Mouse (Mus musculus) heart, adult 9 months (tissue): Measurements from ENCODE around the gene Cacnb4.

Source experiments
- DNase-seq, 2 experiments: peaks; one replicate each; pipeline ENCODE4 v3.0.0; 2022; ENCODE audit warnings: low spot score in 2 of 2

The Cacnb4 gene

DNA sequence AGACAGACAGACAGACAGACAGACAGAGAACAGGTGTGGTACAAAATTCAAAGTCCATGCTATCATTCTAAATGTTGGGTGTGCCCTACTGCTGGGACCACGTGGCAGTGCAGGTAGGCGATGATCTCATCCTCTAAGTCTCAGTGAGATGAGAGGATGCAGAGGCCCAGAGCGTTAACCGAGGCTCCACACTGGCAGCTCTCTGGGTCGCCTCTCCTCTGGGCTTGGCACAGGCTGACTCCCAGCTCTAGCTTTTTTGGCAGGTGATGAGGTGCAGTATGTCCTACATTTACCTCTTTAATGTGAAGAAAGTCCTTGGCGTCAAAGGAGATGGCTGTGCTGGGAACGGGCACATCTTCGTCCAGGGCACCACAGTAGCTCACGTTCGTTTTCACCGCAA, 202.1 kb downstream of the Cacnb4 start:
- no peak for DNase-seq

DNA sequence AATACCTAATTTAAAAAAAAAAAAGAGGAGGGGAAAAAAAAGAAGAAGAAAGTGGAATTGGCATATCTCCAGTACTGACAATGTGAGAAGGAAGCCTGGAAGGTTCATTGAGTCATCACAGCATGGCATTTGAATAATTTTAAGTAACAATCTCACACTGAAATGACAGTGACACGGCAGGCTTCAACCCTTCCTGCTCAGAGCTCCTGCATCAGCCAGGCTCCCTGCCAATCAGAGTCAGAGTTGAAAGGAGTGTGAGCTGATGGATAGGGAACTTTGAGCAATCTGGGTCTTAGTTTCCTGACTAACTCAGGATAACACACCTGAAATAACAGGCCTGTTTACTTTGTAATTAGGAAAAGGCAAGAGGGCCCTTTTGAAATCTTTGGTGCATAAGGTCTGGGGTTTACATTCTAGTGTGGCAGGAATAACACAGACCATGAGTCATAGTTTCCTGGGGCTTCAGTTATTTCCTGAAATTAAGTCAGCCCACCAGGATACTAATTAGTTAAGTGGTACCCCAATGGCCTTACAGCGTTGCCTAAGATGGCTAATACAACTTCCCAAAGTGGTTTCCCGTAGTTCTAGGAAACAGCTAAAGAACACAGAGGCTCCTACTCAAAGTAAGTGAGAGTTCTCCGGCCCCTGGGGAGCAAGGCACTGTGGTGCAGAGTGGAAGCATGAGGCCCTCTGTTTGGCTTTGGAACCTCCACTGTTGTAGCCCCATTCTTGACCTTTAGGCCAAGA, 204.9 kb downstream of the Cacnb4 start:
- DNase-seq = no peak

DNA sequence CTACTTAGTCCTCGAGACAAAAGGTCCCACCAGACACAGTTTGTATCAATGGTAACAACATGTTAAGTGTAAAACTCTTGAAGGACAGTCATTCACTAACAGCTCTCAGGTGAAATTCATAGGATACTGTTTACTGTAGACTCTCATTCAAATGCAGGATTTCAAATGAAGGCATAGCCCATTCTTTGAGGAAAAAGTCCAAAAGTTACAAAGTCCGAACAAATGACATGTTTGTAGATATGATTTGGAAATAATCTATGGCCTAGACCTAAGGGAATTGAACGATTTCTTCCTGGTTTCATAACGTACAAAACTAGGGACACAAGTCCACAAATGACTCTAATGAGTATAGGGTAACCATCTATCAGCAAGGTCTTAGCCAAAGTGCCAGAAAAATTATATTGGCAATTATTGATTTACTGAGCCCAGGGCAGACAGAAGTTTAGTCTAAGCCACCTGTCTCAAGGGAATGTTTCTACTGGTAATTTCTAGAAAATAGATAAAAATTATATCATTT, 206.5 kb downstream of the Cacnb4 start:
- no peak for DNase-seq

- no peak for DNase-seq
Observed at GRCm38 (mm10) chr2:52467629-52468028, 209.0 kb downstream of the Cacnb4 start.

GRCm38 (mm10) chr2:52461206-52461967, 215.2 kb downstream of the Cacnb4 start:
- DNase-seq = no peak

GRCm38 (mm10) chr2:52455606-52456479, 220.8 kb downstream of the Cacnb4 start:
- DNase-seq = no peak

- DNase-seq = no peak
Observed at GRCm38 (mm10) chr2:52449818-52450217, 226.8 kb downstream of the Cacnb4 start.

GRCm38 (mm10) chr2:52448916-52449315, 227.7 kb downstream of the Cacnb4 start:
- DNase-seq = no peak

GRCm38 (mm10) chr2:52446648-52447047, 230.0 kb downstream of the Cacnb4 start:
- DNase-seq = no peak

DNA sequence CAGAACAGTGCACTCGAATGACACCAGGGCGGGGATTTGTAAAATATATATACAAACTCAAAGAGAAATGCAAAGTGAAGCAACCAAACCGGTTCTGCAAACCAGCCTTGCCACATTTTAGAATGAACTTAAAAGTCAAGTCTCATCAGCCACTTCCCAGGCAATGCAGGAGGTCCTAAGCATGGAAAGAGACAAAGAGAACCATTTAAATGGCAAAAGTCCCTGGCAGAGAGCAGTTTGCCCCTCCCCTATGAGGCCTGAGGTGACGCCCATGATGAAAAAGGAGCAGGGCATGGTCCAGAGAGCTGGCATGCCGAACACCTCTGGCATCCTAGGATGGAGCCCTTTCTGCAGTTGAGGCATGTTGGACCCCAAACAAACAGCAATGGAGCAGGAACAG, 234.5 kb downstream of the Cacnb4 start:
- no peak for DNase-seq

DNA sequence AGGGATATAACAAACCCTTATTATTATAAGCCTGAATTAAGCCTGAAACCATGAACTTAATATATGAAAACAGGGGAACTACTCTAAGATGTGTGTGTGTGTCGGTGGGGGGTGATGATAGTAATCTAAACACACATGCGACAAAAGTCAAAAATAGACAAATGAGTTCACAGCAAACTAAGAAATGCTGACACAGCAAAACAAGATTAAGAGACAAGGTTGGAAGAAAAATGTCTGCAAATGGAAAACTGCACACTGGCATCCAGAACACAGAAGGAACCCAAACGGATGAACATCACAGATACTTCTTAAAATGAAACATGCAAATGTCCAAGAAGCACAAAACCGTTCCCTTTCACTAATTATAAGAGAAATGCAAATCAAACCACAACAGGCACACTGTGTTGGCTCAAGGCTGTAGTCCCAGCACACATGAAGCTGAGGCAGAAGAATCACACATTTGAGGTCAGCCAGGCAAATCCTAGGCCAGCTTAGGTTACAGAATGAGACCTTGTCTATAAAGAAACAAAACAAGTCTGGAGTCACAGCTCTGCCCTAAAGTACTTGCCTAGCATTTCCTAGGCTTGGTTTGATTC, 236.1 kb downstream of the Cacnb4 start:
- DNase-seq = no peak

- no peak for DNase-seq
Observed at GRCm38 (mm10) chr2:52438437-52438836, 238.2 kb downstream of the Cacnb4 start.

- DNase-seq = peak; percentile 81 to 84
Observed at GRCm38 (mm10) chr2:52438013-52438412, 238.6 kb downstream of the Cacnb4 start.

GRCm38 (mm10) chr2:52435919-52436632, 240.6 kb downstream of the Cacnb4 start:
- DNase-seq = no peak

- DNase-seq = peak; percentile 29 to 61
Observed at GRCm38 (mm10) chr2:52433365-52433764, 243.3 kb downstream of the Cacnb4 start.

DNA sequence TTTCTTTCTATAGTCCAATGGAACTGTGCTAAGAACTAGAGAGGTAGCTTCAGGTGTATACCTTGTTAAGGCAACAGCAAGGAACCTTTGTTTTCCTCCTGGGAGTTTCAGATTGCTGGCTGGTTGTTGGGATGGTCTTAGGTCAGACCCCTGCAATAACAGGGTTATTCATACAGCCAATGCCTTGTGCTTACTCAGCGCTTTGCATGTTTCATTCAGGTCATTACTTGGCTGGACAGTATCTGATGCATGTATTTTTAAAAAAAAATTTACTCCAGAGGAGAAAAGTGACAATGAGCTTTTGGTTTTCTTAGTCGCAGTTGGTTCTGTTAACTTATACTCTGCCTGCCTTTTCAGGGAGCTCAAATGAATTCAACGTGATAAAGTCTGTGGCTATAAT, 249.2 kb downstream of the Cacnb4 start:
- no peak for DNase-seq

- DNase-seq = no peak
Observed at GRCm38 (mm10) chr2:52426041-52426440, 250.6 kb downstream of the Cacnb4 start.

DNA sequence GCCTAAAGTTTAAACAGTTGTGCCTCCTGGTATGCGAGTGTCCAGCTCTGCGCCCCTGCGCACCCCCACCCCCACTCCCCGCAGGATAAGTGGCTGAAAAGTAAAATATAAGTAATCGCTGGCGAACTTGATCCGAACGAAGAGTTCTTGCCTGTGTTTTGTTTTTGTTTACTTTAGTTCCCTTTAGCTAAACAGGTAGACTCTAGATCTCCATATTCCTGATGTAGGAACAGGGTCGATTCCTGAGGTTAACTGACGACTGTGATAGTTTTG, 251.2 kb downstream of the Cacnb4 start:
- no peak for DNase-seq

DNA sequence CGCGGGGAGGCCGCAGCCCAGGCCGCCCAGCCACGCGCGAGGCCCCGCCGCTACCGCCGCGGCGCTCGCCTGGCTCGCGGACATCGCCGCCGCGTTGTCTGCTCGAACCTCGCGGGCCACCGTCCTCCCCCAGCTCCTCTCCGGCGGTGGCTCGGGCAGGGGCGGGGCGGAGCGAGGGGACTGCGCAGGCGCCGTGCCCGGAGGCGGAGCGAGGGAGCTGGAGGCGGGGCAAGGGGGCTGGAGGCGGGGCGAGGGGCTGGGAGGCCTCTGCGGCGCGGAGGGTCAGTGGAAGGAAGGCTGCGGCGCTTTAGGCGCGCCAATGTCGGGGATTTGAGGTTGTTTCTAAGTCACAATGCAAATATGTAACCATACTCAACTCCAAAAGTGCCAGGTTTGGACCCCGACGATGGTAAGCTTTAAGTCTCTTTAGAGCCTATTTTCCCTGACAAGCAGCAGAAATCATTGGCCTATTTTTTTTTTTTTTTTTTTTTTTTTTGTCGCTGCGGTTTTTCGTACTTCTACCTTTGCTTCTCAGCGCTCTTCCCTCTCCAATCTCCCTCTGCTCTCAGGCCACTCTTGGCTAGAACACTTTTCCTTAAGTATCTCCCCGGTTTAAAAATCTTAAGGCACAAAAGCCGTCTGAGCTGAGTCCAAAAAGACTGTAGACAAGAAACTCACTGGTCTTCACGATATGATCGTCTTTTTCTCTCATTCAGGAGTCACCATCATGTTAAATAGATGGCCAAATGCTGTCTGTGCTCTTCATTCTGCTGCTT, 251.7 kb downstream of the Cacnb4 start, which contains the start of gene Arl5a:
Gene Arl5a, minus strand, starts transcription at position 155 of the 776 bp plus-strand sequence.
- peak; percentile 90 for DNase-seq

DNA sequence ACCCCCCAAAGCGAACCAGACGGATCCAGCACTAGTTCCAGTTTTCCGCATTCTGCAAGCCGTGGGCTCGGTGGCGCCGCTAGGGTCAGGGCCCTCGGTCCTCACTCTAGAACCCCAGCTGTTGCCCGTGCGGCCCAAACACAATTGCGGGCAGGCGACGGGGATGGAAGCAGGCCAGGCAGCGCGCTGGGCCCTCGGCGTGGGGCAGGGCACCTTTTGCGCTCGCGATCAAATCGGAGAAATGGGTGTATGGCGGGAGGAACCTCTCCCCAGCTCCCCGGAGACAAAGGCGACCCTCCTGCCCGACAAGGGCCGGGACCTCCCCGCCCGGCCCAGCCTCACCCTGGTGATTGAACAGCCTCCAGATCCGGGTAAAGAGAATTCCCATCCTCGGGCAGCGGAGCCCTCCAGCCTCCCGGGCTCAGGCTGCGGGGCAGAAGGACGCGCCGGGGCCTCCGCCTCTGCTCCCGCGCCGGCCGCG, 252.3 kb downstream of the Cacnb4 start:
- no peak for DNase-seq
